Mouse (Mus musculus) cerebellum, adult 2 months (tissue): ENCODE measurements around the gene Pcgf3.

Experiments used
- CTCF ChIP-seq: fragments of 200-500 bp; IDR thresholded peaks from 2 replicates; pipeline ENCODE4 v1.5.1; 2011; ENCODE audit warnings: low read depth, mild to moderate bottlenecking, control low read depth, low read length, moderate library complexity, borderline replicate concordance; ENCODE audit not compliant: insufficient read depth
- POLR2A ChIP-seq: fragments of 200-500 bp; IDR thresholded peaks from 2 replicates; pipeline ENCODE4 v1.6.1; 2011; ENCODE audit warnings: low read length, control low read depth, borderline replicate concordance; ENCODE audit not compliant: insufficient read depth

- TF ChIP-seq POLR2A (no peak), CTCF (no peak)
Measured at GRCm38 (mm10) chr5:108465131-108465891, 4.3 kb downstream of the Pcgf3 start.
